Mouse (Mus musculus) lung, postnatal 0 days (tissue): ENCODE results near the gene Ccdc13. TPM values are rescaled to one million over a fixed set of nuclear protein-coding genes. Genes with fewer than 3 reads are reported as not detected.

ENCODE experiments used
- ATAC-seq: fragments of 200-750 bp; cut with Nextera tagmentation; 2 replicates; pipeline ENCODE4 v1.8.0; 2017; ENCODE audit warnings: moderate library complexity
- DNase-seq: peaks from one replicate; pipeline ENCODE4 v3.0.0-alpha.2; 2016; ENCODE audit warnings: low spot score
- H3K27ac ChIP-seq: fragments of 300-500 bp; sonication (generic); 2 replicates; pipeline ENCODE4 v1.5.1; 2014; ENCODE audit warnings: antibody characterized with exemption, mild to moderate bottlenecking, low read length, mixed read lengths
- H3K27me3 ChIP-seq: fragments of 300-500 bp; sonication (generic); replicated peaks from 2 replicates; pipeline ENCODE4 v1.6.1; 2014; ENCODE audit warnings: low read length, mixed read lengths; ENCODE audit not compliant: insufficient read depth
- H3K36me3 ChIP-seq: fragments of 300-500 bp; sonication (generic); 2 replicates; pipeline ENCODE4 v1.6.1; 2014; ENCODE audit warnings: low read length, mixed read lengths; ENCODE audit not compliant: insufficient read depth
- H3K4me1 ChIP-seq: fragments of 300-500 bp; sonication (generic); 2 replicates; pipeline ENCODE4 v1.6.1; 2014; ENCODE audit warnings: antibody characterized with exemption, low read depth, low read length, mixed read lengths; ENCODE audit not compliant: insufficient read depth
- H3K4me2 ChIP-seq: fragments of 300-500 bp; sonication (generic); replicated peaks from 2 replicates; pipeline ENCODE4 v1.6.1; 2014; ENCODE audit warnings: low read depth, mild to moderate bottlenecking, low read length, moderate library complexity, mixed read lengths
- H3K4me3 ChIP-seq: fragments of 300-500 bp; sonication (generic); 2 replicates; pipeline ENCODE4 v1.5.1; 2014; ENCODE audit warnings: low read depth, low read length
- H3K9ac ChIP-seq: fragments of 300-500 bp; sonication (generic); replicated peaks from 2 replicates; pipeline ENCODE4 v1.6.1; 2014; ENCODE audit warnings: low read depth, mild to moderate bottlenecking
- H3K9me3 ChIP-seq: fragments of 300-500 bp; sonication (generic); 2 replicates; pipeline ENCODE4 v1.6.1; 2016; ENCODE audit warnings: low read length, mixed read lengths
- CTCF ChIP-seq: IDR thresholded peaks from 2 replicates; pipeline ENCODE4 v1.5.1; 2016; ENCODE audit warnings: antibody characterized with exemption, mild to moderate bottlenecking
- EP300 ChIP-seq: IDR thresholded peaks from 2 replicates; pipeline ENCODE4 v1.6.1; 2016; ENCODE audit warnings: antibody characterized with exemption, mild to moderate bottlenecking, control low read depth
- WGBS: fragments of 180-500 bp; shearing (Covaris S2); extraction: QIAGEN DNeasy Blood & Tissue Kit; methylation state at CpG from one replicate; pipeline ENCODE4 v1.1.7; 2014; 5-methylcytosine and 5-hydroxymethylcytosine counted together
- polyA plus RNA-seq: library from polyadenylated mRNA; unstranded; fragments of >200 nt; fragmentation: Nextera tagmentation; extraction: Ambion mirVana; gene quantifications from 2 replicates; pipeline ENCODE4 v1.2.1, GENCODE M21; 2015

Gene Ccdc13
- polyA plus RNA-seq, 1 experiment from 2014 or later: 1.8 TPM

GRCm38 (mm10) chr9:121761787-121762186 is 77.5 kb downstream of the Ccdc13 start:
- Histone ChIP-seq H3K27ac (no peak overlapping the region), H3K36me3 (peaks cover 2% of the 10 kb centered on the region; the same call in 1 of the 2 replicates), H3K9ac (no peak overlapping the region), H3K27me3 (no peaks in the 10 kb centered on the region), H3K4me2 (no peak overlapping the region), H3K9me3 (no peaks in the 10 kb centered on the region), H3K4me1 (no peaks in the 10 kb centered on the region), H3K4me3 (no peak overlapping the region)
- DNase-seq (no peak), ATAC-seq (no peak)
- no peak for TF ChIP-seq EP300
- 71% methylated on average over 8 of the region's 8 CpGs for WGBS

GRCm38 (mm10) chr9:121761091-121761665 is 78.1 kb downstream of the Ccdc13 start:
- Histone ChIP-seq H3K36me3 (peaks cover 4% of the 10 kb centered on the region; the same call in 1 of the 2 replicates), H3K27me3 (no peaks in the 10 kb centered on the region), H3K4me1 (no peaks in the 10 kb centered on the region), H3K9me3 (no peaks in the 10 kb centered on the region), H3K9ac (no peak overlapping the region), H3K27ac (no peak overlapping the region), H3K4me2 (no peak overlapping the region), H3K4me3 (0 out of 2 replicates have a peak overlapping the region, but pooled peaks have one; percentile 77)
- DNase-seq (peak; percentile 25), ATAC-seq (no peak)
- WGBS: 60% methylated on average over 10 of the region's 10 CpGs
- TF ChIP-seq CTCF (no peak), EP300 (no peak)

- Histone ChIP-seq H3K4me1 (no peaks in the 10 kb centered on the region), H3K36me3 (peaks cover 4% of the 10 kb centered on the region), H3K4me3 (peak overlapping the region; percentile 77), H3K27me3 (no peaks in the 10 kb centered on the region), H3K9me3 (no peaks in the 10 kb centered on the region), H3K9ac (peak overlapping the region; percentile 86), H3K27ac (peak overlapping the region; percentile 84), H3K4me2 (peak overlapping the region; percentile 99)
- WGBS: 3% methylated on average over 34 of the region's 43 CpGs
- peak; percentile 88 for DNase-seq
- ATAC-seq: peak; percentile 78
- TF ChIP-seq CTCF (no peak), EP300 (no peak)
These were observed 78.8 kb downstream of the Ccdc13 start for GRCm38 (mm10) chr9:121760271-121761090.

GRCm38 (mm10) chr9:121759091-121760081 is 79.9 kb downstream of the Ccdc13 start, which contains the start of gene Zfp651:
Zfp651 (plus strand) TSS chr9:121759330.
- Histone ChIP-seq H3K9me3 (no peaks in the 10 kb centered on the region), H3K4me3 (peak within 1 kb of the TSS; percentile 77), H3K27ac (peak within 1 kb of the TSS; percentile 84), H3K4me2 (peak within 1 kb of the TSS; percentile 99), H3K36me3 (peaks cover 9% of the 10 kb centered on the region), H3K4me1 (no peaks in the 10 kb centered on the region), H3K27me3 (no peaks in the 10 kb centered on the region), H3K9ac (peak within 1 kb of the TSS; percentile 86)
- 2% methylated on average over 60 of the region's 97 CpGs for WGBS
- peak; percentile 78 for DNase-seq
- peak; percentile 84 for ATAC-seq
- TF ChIP-seq CTCF: no peak
- no peak for TF ChIP-seq EP300

- WGBS: 50% methylated on average over 10 of the region's 10 CpGs
- Histone ChIP-seq H3K27ac (no peak overlapping the region), H3K27me3 (no peaks in the 10 kb centered on the region), H3K4me1 (no peaks in the 10 kb centered on the region), H3K4me2 (peak overlapping the region; percentile 99; the same call in 1 of the 2 replicates), H3K9me3 (no peaks in the 10 kb centered on the region), H3K36me3 (peaks cover 9% of the 10 kb centered on the region), H3K9ac (peak overlapping the region; percentile 86; the same call in 1 of the 2 replicates), H3K4me3 (no peak overlapping the region)
- no peak for ATAC-seq
- no peak for DNase-seq
- TF ChIP-seq CTCF (no peak), EP300 (no peak)
These were observed 81.1 kb downstream of the Ccdc13 start for GRCm38 (mm10) chr9:121757835-121758814.
